Mouse (Mus musculus): ENCODE measurements around the gene Ptch1.

Gene Ptch1

DNA sequence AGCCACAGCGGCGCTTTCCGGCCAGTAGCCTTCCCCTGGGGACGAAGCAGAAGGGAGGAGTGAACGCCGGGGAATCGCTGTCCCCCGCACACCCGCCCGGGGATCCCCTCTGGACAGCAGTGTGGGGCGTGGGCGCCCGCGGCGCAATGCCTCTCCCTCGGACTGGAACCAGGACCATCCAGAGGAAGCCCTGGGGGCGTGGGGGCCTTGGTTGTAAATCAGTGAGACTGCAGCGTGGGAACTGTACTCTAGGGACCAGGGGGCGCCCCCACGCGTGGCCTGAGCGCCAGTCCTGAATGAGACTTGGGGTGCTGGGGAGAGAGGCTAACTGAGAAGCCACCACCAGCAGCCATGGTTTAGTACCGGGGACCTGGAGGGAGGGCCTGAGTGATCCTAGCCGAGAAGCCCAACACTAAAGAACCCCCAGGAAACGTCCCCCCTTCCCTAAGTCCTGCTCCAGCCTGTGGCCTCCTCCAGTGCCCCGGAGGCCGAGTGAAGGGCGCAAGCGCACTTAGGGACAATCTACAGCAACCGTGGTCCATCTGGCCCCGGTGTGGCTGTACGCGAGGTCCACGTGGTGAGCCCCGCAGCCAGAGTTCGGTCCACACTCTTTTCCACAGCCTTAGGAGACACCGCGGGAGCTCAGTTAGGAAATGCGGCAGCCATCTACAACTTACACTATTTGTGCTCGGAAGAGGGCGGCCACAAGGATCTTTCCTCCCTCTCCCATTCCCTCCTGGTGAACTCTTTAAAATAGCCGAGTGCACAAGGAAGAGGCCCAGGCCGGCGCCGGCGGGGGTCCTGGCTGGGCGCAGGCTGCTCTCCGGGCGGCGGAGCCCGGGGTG, 9.4 kb downstream of the Ptch1 start:
- peak; percentile 55 to 64 for DNase-seq (ENCODE audit: low spot score in 2 of 2)

DNA sequence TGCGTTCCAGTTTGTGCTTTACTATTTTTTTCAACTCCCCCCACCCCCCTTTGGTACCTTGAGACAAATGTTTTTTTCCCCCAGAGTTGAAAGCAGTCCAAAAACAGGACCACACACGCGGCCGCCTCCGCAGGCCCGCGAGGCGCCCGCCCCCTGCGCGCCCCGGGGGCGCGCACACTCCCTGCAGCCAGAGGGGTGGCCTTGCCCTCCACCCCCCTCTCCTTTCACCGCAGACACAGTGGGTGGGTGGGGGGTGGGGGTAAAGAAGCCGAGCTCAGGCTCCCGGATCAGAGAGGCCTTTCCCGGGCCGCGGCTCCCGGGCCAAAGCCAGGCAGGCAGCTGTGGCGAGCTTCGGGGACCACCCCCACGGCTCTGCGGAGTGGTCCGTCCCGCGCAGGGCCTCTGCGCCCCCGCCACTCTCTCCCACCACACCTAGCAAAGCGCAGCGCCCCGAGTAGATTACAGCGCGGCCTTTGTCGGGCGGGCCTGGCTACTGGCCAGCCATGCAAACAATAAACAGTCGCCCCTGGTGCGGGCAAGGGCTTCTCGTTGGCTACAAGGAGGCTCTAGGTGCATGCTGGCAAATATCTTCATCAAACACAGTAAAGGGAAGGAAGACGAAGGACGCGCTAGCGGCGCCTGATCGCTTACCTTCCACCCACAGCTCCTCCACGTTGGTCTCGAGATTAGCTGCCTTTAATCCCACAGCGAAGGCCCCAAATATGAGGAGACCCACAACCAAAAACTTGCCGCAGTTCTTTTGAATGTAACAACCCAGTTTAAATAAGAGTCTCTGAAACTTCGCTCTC, 10.2 kb downstream of the Ptch1 start:
- peak; percentile 77 to 80 for DNase-seq (ENCODE audit: low spot score in 2 of 2)

DNA sequence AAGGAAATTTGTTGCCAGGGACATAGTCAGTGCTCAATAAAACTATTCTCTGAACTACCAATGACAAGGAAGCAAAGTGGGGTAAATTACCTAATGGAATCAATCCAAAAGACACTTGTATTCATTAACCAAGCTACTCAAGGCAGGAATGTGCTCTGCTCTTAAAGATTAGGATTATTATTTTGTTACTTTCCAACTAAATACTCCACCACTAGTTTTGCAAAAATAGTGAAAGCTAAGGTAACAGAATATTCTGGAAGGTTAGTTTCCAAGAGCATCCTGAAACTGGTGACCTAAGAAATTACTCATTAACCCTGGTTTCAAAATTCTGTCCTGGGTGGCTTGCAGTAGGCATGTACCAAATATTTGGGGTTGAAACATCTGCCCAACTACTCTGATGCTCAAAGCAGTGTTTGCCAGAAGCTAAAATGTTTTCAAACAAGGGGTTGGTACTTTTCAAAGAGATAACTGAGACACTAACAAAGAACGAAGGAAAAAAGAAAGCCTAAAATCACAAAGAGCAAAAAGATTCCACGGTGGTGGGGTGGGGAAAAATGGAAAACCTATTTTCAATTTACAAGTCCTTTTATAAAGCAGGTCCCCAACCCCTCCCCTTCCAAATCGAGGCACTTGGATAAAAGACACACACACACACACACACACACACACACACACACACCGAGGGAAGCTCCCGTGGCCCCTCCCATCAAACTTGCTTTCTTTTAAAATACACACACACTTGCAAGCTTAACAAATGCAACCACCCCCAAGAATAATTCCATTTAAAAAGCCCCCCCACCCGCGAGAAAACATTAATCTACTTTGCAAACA, 11.0 kb downstream of the Ptch1 start:
- no peak for DNase-seq (ENCODE audit: low spot score in 2 of 2)

DNA sequence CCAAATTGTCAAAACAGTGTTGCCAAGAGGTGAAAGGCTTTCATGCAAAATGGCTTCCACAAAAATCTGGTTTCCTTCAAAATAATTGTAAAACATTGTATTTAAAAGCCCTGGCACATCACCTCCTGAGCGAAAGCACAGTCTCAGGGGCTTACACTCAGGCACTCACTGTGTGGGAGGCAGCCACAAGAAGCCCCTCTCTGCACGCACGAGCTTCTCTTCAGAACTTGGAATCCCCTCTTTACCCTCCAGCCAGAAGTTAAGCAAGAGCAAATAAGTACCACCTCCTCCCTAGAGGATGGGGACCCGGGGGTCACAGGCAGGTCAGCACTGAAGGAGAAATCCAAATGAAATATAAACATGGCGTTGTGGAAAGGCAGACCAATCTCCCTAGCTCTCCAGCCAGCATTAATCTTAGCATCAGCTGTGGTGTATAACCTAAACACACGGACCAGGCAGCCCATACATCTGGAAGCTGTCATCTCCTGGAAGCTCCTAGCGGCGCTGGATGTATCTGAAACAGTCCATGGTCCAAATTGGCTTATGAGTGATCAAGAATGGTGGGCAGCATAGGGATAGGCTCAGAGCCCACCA, 15.0 kb downstream of the Ptch1 start:
- no peak for DNase-seq (ENCODE audit: low spot score in 2 of 2)

DNA sequence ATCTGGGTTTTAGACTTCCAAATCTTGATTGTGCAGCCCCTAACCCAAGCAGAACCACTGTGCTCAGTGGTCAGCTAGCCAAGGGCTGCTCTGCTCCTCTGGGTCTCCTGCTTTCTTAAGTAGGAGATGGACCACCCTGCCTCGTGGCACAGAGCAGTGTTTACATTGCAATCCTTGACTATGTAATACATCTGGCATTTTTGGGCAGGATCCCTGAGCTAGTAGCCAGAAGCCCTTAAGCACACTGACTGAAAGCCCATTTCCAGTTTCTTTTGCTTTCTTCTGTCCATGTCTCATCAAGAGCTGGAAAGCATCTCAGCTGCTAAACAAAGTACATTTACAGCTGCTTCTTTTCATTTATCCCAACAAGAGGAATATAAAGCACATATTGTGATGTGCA, 17.0 kb downstream of the Ptch1 start:
- DNase-seq (ENCODE audit: low spot score in 2 of 2): no peak

DNA sequence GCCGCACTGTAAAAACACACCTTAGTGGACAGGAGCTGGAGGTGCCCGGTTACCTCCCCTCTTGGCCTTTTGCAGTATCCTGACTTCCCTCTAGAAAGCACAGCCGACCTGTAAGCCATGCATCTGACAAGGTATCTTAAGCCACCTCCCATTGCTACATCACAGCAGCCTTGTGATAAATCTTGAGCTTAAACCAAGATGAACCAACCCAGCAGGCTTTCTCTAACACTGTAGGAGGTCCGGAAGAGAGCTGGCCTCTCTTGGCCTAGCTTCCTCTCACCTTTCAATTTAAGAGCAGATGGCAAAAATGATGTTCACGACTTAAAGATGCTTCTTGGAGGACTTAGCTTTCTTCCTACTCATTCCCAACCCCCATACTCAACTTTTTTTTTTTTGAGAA, 17.5 kb downstream of the Ptch1 start:
- no peak for DNase-seq (ENCODE audit: low spot score in 2 of 2)

DNA sequence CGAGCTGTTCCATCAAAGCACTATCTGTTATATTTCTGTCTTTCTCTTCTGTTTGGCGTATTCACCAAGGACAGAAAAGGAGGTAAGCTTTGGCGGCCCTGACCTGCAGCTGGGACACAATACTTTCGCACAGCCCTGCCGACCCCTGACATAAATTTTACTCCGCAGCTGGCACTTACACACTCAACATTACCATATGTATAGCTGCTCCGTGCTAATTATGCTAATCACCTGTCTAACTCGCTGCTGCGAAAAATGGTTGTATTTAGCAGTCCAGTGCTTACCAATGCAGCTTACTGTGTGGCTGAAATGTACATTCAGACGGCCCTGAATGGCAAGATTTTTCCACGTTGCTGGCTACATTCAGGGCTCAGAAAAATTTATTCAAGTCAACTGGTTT, 18.8 kb downstream of the Ptch1 start:
- DNase-seq (ENCODE audit: low spot score in 2 of 2): no peak

DNA sequence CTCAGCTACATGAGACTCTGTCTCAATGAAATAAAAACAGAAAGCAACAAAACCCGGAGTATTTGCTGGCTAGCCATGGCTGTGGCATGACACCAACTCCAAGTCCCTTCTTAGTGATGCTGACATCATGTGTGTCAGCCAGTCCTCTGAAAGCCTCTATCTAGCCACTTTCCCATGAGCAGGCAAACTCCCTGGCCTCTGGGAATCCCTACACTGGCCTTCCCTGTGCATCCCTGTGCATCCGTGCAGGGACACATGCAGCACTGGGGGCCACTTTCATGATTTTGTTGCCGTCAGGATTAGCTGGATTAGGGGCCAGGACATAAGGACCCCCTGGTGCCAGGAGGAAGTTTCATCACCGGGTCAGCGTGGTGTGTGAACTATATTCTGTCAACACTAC, 20.0 kb downstream of the Ptch1 start:
- DNase-seq (ENCODE audit: low spot score in 2 of 2): no peak

DNA sequence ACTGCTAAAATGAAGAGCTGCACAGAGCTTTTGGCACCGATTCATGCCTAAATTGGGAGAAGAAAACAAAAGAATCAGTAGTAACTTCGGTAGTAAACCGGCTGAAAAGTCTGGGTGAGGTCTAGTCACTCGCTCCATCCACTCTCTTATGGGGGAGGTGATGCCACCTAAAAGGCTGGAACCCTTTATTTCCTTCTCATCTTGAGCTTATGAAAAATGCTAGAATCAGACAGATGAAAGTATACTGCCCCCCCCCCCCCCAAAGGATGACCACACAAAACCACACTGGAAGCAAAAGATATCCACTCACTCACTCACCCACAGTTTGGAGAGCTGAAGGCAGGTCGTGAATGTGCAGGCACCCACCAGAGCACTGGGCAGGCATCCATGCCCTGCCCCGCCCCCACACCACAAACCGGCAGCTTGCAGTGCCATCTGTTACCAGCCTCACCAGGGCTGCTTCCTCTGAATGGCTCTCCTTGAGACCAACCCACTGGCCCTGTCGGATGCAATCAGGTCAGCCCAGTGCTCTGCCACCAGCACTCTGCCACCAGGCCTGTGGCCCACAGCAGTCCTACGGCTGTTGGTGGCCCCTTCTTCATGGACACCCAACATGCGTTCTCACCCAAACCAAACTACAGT, 21.0 kb downstream of the Ptch1 start:
- no peak for DNase-seq (ENCODE audit: low spot score in 2 of 2)

DNA sequence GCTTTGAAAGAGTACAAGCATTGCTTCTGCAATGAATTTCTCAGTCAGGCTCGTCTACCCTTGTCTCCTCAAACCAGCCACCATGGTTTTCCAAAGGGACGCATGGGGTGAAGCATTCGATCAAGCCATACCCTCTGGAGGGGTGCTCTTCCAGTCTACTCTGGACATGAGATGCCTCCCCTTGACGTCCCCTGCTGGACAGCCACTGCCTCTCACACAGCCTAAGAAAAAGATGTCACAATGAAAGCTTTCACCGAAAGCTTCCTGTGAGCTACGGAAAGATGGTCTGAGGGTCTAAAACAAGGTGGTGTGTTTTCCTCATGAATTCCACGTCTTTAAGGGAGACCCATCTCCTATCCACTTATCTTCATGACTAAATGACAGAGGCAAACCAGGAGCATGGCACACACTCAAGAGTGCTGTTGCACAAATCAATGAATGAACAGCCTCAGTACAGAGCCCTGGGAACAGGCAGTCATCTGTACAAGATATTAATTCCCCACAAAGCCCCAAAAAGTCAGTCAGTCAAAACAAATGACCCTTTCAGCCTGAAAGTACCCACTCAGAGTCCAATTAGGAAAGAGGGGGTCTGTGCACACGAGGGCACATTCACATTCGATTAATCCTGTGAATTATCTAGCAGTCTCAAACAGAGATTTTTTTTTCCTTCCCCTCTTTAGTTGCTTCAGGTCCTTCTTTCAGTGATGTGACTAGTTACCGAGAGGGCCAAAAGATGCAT, 21.7 kb downstream of the Ptch1 start:
- DNase-seq (ENCODE audit: low spot score in 2 of 2): no peak

DNA sequence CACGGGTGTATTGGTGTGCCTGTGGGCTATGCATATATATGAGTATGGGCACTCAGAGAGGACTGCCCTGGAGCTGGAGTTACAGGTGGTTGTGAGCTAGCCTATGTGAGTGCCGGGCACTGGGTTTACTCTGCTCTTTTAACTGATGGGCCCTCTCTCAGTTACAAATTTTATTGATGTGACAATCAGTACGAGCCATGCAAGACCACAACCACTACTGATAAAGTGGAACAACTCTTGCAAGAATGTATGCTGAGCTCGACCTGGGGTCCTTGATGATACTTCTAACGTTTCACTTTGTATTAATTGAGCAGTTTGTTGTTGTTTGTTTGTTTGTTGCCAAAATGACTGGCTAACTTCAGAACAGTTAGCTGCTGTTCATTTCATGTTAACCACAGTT, 23.0 kb downstream of the Ptch1 start:
- DNase-seq (ENCODE audit: low spot score in 2 of 2): no peak

DNA sequence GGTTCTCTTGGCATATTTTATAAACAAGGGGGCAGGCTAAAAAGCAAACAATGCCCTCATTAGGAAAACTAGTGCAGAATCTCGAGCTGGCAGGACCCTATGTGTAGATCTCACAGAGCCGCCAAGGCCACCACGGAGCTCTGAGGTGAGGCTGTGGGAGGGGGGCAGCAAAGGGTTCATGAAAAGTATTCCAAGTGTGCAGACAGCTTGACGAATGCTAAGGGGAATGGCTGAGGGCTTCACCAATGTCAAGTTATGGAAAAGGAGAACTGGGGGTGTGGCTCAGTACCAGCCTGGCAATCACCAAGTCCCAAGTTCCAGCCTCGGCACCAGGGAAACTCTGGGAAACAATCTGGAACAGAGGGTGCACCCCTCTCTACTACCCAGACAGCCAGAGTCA, 24.2 kb downstream of the Ptch1 start:
- no peak for DNase-seq (ENCODE audit: low spot score in 2 of 2)

DNA sequence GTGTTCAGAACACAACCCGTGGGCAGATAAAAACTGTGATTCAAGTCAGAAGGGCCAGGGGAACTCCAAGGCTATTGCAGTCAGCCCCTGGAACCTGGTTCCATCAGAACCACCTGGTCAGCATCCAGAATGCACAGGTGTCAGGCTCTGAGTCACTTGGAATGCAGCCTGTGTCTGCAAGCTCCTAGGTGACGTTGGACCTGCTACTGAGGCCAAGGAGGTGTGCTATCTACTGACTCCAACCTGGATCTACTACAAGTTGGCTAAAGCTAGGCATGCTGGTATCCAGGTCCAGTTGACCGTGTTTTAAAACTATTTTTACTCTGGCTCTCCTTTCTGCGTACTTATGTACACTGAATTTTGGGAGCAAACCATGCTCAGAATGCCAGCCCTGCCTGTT, 24.8 kb downstream of the Ptch1 start:
- DNase-seq (ENCODE audit: low spot score in 2 of 2): no peak

DNA sequence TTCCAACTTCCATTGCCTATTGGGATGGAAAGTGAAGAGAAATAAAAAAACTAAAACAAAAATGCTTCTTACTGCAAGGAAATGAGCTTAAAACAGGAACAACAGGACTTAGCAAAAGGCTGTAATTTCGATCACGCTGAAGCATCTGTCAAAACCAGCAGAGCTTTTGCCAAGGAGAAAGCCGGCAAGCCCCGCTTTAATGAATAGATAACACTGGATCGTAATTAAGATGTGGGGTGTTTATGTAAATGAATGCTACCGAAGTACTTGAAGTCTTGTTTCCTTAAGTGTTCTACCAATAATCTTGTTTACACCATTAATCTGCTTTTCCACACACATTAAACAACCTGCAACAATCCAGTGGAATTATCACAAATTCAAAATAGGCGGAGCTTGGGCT, 28.1 kb downstream of the Ptch1 start:
- DNase-seq (ENCODE audit: low spot score in 2 of 2): no peak

DNA sequence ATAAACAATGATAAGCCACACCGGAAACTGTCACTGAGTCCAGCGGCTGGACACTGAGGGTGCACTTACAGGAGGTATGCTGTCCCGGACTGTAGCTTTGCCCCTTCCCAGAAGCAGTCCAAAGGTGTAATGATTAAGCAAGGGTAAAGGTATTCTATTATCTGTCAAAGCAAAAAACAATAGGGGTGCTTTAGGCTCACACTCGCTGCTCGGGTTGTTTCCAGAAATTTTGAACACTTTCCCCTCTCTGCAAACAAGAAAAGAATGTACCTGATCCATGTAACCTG, 28.5 kb downstream of the Ptch1 start:
- DNase-seq (ENCODE audit: low spot score in 2 of 2): no peak

DNA sequence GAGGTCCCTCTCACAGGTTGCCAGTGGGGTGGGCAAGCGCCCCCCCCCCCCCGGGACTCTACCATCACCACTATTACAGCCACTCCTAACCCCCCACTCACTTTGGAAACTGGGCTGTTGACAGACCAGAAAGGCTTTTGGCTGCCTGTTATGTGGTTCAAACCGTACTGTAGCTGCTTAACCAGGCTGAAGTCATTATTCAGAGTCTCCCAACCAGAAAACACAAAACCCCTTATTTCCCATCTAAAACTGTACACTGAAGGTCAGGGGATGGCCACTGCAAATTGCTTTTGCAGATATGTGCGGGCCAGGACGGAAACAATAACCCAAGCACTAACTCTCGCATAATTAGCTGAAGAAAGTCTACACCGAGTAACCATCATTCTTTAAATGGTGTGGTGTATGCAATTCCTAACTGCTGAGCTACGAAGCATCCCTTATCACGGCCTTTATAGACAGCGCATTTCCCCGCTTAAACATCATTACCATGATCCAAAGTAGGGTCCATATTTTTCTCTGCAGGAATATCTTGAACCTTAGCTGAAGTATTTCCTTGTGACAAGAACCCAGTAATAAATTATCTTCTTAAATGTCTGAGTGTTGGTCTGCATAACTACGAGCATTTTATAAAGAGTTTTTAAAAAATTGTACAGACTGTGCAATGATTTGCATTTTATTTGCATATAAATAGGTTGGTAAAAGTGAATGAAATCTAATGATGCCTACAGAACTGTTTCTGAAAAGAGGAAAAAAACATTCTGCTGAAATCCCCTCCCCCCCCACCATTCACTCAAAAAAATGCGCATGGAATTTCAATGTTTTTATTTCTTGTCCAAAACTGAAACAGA, 29.1 kb downstream of the Ptch1 start:
- DNase-seq (ENCODE audit: low spot score in 2 of 2): no peak

DNA sequence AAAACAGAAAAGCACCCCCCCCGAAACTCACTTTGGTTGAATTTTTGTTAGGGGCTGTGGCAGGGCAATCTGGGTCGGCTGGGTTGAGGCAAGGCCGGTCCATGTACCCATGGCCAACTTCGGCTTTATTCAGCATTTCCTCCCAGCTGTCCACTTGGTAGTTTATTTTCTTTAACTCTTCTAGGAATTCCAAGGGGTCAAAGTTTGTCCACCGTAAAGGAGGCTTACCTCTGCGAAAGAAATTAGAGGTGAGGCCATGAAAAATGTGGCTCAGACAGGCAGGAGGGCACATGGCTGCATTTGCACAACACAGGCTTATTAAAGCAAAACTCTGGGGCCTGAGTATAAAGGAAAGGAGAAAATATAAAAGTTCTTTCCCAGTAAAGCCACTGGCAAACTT, 29.9 kb downstream of the Ptch1 start:
- no peak for DNase-seq (ENCODE audit: low spot score in 2 of 2)

DNA sequence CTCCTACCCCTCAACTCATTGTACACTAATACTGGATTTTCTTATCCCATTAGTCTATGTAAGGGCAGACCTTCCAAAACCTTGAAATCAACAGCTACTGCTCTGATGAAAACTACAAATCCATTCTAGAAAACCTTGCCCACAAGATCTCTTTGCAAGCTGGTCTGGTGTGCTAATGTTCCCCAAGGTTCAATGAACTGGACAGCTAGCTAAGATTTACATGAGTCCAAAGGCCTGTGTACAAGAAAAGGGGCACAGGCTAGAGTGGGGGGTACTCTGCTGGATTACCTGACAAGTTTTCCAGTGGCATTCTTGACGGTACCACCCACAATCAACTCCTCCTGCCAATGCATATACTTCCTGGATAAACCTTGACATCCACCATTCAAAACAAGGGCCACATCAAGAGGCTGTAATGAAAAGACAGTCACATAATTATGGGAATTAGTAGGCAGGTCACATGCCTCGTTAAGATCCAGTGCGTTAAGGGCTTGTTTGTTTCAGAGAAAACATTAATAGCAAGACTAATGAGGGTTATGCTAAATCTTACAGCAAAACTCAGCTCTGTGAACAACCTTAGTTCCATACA, 30.5 kb downstream of the Ptch1 start:
- no peak for DNase-seq (ENCODE audit: low spot score in 2 of 2)

DNA sequence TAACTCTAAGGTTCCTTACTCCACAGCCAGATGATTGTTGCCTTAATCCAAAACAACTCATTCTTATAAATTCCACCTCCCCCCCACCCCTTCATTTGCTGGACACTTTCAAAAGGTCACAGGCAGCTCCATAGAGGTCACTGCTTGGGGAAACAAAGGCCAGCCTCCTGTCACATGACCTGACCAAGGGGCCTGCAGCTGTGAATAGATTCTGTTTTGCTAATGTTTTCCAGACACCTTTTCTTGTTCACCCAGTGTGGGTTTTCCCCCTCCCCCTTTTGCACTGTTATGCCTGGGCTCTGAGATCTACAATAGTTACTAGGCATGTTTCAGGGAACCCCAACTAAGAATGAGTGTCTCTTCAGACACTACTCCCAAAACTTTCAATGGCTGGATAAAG, 31.9 kb downstream of the Ptch1 start:
- DNase-seq (ENCODE audit: low spot score in 2 of 2): no peak

DNA sequence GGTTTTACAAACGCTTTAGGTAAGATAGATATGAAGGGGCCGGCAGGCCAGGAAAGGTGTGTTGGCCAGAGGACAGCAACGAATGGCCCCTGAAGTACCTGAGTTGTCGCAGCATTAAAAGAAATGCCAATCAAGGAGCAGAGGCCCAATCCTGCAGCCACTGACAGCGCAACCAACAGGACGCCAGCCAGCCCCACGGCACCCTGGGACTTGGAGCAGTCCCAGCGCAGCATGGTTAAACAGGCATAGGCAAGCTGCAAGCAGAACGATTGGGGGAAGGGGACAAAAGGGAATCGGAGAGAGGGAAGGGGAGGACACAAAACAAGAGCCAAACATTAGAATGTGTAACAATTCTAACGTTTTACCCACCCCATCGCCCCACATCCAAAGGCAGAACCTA, 32.8 kb downstream of the Ptch1 start:
- DNase-seq (ENCODE audit: low spot score in 2 of 2): no peak

Data from urinary bladder, postnatal 4 days (tissue).